Mouse (Mus musculus): Measurements from ENCODE around the gene Wars2.
A peak's percentile ranks its signal among the peaks of the same experiment; 100 is the strongest.

Wars2 gene

DNA sequence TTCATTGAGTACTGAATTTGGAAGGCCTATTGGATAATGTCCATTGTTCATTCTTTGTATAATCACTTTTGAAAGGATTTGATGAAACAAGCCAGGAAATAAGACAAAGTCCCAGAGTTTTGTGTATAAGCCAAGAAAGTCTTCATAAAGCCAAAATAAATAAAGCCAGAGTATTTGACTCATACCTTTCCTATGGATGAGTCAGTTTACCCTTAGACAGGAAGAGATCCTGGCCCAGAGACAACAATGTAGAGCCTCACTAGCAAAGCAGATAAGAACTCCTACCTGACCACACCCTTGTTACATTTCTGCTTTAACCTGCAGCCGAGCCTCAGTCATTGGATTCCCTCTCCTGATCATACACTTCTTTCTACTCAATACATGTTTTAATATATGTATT, 47.2 kb downstream of the Wars2 start:
- no peak for DNase-seq (ENCODE audit: low spot score)

DNA sequence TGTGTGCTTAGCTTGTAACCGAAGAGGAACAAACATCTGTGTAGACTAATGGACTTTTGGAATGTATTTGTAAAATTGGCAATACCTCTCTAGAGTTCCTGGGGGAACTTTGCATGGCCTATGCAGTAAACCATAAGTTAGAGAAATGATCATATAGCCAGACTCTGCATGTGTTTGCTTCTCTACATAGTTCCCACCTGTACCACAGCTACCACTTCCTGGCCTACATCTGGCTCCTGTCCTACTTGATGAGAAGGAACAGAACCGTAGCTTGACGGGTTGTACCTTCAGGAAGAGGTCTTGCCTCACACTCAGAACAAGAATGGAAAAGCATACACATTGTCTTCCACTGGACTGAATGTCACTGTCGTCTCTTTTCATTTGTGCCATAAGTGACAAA, 52.7 kb downstream of the Wars2 start:
- no peak for DNase-seq (ENCODE audit: low spot score)

DNA sequence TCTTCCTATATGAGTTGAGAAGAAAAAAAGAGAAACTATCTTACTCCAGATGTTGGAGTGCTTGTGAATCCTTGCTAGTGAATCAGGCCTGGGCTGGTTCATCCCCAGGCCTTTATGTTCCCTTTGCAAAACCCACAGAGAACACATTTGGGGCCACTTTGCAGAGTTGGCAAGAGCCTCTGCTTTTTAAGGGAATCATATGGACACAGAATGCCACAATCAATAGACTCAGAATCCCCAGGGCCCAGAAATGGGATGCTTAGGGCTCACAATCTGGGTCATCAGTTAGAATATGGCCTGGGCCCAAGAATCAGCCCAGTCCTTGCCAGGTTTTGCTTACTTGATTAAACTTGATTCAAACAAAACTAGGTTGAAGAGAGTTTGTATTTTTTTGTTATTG, 62.5 kb downstream of the Wars2 start:
- DNase-seq (ENCODE audit: low spot score): no peak

DNA sequence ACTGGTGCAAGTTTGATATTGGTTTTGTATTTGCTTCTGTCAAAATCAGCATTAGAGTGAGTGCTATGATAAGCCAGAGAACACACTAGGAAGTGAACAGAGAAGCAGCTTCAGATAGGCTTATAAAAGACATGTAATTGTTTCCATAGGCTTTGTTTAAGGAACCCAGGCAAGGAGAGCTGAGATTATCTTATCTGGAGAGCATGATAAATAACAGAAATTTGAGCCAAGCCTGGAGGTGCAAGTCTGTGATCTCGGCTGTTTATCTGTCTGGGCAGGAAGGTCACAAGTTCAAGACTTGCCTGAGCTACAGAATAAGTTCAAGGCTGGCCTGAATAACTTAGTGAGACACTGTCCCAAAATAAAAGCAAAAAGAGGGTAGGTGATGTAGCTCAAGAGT, 67.5 kb downstream of the Wars2 start:
- no peak for DNase-seq (ENCODE audit: low spot score)

DNA sequence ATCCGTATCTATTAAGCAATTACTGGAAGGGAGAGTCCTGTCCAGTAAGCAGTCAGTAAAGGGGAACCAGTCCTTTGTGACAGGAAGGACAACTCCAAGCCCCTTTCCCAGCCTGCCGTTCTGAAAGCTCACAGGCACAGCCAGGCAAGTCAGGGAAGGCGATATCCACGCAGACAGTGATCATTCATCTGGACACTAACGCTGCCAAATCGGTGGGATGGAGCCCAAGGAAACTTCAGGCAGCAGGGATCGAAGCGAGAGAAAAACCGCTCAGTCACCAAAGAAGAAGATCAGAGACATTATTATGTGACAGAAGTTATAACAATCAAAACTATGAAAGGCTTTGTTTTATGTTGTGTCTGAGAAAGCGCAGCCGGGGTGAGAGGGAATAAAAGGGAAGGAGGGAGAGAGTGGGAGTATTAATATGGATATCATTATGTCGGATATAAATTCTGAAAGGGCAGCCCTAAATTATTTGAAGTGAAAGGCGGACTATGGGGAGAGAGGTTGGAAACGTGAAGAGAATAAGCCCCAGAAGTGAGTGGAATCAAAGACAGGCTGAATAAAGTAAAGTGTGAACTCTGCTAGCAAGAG, 70.3 kb downstream of the Wars2 start:
- no peak for DNase-seq (ENCODE audit: low spot score)

DNA sequence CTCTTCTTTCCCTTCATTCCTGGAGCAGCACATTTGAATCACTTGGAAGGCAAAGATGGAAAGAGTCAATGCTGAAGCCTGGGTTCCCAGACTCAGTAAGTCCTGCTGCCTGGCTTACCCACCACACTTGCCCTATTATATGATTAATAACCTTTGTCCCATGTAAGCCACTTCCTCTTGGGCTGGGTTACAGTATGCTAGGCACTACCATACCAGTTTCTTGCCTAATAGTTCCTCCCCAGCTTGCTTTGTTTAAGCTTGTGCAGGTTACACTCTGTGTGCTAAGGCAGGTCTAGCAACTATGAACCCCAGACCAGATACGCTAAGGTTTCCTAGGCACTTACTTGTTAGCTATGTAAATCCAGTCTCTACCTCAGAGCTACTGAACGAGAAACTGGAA, 86.9 kb downstream of the Wars2 start:
- no peak for DNase-seq (ENCODE audit: low spot score)

DNA sequence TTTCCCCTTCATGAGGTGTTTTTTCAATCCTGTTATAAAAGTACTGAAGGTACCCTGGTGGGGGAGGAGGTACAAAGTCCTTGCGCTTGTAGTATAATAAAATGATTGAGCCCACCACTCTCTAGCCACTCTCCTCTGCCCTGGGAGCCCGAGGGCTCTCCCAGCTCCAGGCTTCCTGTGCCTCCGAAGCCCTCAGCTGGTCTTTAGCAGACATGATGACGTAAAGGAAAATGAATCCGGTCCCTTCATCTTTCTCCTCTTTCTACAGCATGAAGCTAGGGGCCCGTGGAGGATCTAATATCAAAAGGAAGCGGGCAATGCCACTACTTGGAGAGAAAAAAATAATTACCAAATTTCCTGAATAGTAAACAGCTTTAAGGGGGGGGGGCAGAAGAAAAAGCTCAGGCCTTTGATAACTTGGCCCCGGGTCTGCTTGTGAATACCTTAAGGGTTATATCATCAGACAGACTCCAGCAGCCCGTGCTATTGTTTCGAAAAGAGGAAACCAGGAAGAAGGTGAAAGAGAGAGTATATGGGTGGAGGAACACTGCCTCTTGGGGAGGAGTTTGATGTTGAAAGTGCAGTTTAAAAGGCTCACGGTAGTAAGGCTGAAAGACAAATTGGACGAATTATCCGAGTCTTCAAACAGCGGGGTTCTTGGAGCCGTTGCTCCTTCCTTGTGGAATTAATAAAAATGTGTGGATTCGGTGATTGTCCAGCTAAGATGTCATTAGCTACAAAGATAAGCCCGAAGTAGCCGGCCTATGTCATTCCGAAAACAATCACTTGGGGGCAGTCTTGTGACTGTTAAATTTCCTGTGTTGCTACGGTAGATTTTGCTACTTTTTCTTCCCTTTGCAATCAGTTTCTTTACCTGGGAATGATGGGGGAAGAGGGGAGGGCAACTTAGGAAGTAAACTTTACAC, 92.8 kb downstream of the Wars2 start:
- peak; percentile 45 for DNase-seq (ENCODE audit: low spot score)

DNA sequence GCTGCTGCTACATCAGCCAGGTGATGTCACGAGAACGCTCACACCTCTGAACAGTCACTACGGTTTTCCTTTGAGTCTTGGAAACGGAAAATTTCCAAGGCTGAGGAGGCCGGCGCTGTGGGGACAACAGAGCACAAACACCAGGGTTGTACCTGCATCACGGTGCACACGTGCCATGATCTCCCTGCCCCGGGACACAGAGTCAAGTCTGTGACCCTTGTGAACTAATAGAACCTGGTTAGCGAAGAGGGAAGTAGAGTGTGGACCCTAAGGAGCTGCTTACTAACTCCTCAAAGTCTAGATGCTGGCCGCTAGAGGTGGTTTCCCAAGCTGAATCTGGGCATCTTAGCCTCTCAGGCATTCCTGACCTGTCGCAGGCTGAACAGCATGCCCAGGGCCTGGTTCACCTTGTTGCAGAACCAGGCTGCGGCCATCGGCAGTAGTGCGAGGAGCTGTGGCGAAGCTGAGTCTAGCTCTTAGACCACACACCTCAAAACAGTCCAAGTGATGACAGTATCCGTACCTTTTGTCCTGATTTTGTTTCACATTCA, 93.5 kb downstream of the Wars2 start:
- DNase-seq (ENCODE audit: low spot score): no peak

DNA sequence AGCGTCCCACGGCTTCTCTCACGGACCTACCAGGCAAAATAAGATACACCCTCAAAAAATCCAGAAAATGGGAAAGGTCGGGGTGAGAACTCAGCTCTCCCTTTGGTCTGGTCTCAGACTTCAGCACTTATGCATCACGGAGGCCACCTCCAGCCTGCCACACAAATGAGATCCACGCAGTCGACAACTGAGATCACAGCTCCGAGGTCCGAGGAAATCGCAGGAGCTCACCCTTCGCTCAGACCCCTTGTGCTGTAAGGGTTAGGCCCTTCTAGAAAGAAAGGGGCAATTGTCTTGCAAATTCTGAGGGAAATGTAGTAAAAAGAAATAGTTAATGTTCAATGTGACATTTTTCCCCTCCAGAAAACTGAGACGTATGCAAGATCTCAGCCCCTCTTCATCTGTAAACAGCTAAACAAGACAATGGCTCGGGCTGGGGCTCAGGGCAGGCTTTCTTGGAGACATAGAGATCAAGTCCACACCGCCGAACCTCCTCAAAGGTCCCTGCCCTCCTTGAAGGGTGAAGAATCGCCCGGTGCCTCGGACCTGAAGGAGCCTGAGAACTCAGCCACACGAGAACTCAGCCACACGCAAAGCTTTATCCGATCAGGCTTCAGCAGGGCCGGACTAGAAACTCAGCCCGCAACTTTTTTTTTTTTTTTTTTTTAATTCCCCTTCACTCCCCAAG, 94.4 kb downstream of the Wars2 start:
- no peak for DNase-seq (ENCODE audit: low spot score)

DNA sequence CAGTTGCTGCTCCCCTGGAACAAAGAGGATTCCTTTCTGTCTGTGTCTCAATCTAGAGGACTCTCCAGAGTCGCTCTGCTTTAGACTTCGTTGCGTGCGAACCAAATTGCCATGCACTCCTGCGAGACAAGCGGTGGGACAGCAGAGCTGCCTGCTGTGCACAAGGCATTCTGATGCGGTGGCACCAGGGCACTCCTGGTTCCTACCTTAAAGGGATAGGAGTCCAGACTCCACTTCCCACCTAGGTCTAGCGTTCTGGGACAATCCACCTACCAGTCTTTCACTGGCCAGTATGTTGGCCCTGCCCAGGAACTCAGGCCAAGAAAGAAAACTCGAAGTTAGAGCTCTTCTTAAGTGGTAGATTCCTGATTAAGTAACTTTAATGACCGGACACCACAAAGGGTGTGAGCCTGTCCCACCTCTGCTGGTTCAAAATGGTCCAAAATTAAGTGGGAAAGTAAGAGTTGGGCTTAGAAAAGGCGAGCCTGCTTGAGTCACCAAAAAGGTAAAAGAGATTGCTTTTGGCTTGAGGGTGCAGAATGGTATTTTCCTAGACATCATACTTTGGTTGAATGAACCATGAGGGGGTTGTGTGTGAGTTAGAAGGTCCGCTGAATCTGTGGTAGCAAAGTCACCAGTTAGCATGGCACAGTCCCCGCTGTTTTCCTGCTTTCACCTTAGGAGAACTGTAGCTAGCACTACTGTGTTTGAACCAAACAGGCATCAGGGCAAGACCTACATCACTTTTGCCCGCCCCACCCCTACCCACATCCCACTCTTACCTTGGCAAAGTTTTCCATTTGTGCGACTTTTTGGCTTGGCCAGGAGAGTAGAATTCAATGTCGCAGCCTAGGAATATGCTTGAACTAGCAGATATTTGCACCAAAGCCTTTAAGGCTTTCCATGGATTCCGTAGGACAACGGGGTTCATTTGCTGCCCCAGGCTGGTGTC, 95.2 kb downstream of the Wars2 start:
- no peak for DNase-seq (ENCODE audit: low spot score)

DNA sequence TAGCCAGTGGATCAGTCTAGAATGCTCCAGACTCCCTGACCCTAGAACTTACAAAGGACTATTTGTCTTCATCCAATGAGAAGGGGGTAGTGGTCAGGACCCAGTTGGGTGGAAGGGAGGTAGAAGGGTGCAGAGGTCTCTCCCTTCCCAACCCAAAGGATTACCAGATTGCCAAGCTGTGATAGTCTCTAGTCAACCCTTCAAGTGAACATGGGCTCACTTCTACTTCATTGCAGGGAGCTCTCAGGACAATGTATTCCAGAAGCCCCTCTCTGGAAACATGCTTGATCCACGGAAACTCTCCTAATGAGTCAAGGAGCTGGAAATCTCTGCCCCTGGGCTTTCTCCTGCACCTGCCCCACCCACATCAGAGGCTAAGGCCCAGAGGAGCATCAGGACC, 97.8 kb downstream of the Wars2 start:
- no peak for DNase-seq (ENCODE audit: low spot score)

DNA sequence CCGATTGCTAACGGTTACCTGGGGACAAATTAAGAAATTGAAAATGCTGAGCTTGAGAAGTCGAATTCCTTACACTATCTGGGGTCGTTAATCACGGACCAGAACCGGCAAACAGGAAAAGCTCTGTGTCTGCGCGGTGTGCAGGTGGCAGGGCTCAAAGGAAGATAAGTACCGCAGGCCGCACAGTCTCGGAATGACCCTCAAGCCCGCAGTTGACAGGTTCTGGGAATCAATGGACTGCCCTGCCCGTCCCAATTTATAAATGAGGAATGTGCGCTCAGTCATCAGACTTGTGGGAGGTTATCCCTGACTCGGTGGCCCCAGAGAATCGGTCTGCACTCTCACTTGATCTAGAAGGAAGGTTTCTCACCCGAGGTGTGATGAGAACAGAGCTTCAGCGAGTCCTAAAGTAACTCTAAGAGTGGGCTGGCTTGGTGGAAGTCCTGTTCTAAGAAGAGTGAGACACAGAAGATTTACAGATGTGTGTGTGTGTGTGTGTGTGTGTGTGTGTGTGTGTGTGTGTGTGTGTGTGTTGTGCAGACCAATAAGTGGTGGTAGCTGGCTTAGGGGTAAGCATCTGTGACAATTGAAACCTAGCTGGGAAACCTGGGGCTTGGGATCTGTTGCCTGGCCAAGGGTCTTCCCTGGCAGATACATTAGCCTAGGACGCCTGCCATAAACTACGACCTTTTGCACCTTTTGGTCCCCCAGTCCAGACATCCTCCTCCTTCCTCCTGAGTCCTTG, 98.6 kb downstream of the Wars2 start:
- no peak for DNase-seq (ENCODE audit: low spot score)

DNA sequence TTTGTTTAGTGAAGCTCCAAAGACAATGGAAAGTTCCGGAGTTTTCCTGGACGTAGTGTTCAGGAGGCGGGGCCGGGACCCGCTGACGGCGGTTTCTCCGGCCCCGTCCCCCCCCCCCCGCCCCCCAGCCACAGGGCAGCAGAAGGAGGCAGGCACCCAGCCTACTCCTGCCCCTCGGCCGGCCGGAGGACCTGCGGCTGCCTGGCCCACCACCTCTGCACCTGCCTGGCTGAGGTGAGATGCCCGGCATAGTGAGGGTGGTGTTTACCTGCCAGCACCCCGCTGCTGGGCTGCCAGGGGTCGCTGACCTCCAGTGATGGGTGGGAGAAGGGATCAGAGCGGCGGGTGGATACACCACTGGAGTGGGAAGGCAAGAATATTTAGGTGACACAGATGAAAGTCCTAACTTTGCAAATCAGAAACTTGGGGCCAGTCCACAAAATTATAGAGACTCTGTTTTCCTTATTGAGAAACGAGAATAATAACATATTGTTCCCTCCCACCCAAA, 99.4 kb downstream of the Wars2 start, which contains the start of gene Tbx15:
Gene Tbx15 (plus strand): TSS at position 169 of the 508 bp plus-strand sequence.
- DNase-seq (ENCODE audit: low spot score): no peak

DNA sequence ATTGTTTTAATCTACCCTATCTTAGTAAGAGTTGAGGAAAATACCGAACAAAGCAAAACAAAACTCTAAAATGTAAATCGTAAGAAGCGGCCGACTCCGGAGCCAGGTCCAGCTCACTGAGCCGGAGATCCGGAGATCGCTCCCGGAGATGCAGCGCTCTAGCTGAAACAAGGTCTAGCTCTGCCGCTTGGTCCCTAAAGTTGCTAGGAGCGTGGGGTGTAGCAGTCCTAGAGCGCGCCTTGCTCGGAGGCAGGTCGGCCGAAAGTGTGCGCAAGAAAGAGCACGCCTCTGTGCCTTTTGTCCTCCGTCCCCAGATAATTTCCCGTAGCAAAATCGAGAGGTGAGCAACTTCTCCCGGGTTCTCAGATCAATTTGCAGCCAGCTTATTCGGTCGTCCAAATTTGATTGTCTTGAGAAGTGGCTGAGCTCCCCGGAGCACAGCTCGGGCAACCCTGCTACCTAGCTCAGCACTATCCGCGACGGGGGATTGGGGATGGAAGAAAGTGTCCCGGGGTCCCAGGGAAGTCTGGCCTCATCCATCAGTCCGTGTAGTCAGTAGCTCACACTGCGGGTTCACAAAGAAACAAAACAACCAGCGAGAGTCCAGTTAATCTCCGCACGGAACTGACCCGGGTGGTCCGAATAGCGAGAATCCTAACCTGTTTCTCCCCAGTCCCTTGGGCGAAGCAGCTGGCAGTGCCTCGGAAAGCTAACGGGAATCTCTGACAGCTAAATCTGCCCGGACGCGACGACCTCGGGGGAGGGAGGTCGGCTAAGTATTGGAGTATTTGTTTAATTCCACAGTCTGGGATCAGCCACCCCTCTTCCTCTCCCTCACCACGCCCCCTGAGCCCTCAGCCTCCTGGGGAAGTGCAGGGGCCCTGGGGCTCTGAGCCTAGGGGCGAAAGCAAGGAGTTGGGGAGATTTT, 100.2 kb downstream of the Wars2 start:
- DNase-seq (ENCODE audit: low spot score): no peak

DNA sequence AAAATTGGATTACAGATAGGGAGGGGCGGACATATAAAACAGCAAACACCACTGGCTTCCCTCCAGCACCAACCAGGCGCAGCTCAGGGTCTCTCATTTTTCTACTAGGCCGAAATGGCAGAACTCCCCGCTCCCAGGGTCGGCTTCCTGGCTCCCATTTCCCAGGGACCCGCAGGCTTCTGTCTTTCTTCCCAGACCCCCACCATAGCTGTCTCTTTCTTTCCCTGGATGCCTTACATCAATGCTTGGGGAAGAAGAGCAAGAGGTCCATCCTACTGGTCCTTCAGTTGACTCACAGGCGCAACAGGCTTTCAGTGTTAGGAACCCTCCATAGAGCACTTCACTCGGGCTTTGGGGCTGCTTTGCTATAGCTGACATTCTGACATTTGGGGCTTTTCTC, 101.6 kb downstream of the Wars2 start:
- DNase-seq (ENCODE audit: low spot score): no peak

DNA sequence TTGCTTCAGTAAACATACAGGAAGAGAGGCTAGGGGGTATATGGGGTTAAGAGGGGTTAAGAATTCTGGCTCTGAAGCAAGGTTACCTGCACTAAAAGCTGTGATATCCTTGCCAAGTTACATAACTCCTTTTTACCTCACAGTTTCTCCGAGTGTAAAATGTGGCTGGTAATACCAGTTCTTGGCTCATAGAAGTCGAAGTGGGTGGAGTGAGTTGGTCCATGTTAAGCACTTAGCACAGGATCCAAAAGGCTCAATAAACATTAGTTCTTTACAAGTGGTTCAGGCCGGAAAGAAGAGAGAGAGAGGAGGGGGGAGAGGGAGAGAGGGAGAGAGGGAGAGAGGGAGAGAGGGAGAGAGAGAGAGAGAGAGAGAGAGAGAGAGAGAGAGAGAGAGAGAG, 104.5 kb downstream of the Wars2 start:
- no peak for DNase-seq (ENCODE audit: low spot score)

DNA sequence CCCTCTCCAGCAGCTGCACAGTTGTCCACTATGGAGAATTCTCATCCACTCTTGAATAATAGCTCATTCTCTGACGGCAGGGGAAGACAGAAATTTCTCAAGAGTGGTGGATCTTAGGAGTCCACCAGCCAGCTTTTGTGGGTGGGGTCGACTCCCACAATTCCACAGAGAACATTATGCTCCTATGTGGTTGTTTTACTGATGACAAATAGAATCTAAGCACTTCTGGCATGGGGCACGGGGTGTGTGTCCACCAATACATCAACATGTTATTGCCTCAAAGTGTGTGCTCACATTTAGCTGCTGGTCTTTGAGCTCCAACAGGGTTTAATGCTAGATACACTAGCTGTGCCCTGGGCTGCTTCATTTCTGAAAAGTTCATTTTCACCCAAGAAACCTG, 105.8 kb downstream of the Wars2 start:
- DNase-seq (ENCODE audit: low spot score): no peak

DNA sequence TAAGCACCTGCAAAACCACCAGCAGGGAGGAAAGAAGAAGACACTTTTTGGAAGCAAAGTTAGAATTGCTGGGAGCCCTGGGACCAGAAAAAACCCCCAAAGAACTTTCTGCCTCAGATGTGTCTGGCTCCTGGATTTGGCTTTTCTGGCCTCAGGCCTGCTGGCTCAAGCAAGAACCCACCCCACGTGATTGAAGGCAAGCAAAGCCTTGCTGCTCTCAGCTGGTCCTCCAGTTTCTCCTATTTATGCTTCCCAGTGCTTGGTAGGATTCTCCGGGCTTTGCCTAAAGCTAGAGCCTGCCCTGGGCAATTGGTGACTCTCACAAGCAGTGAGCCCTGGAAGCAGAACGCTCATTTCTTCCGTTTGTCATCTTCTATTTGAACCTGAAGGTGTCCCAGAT, 106.7 kb downstream of the Wars2 start:
- no peak for DNase-seq (ENCODE audit: low spot score)

DNA sequence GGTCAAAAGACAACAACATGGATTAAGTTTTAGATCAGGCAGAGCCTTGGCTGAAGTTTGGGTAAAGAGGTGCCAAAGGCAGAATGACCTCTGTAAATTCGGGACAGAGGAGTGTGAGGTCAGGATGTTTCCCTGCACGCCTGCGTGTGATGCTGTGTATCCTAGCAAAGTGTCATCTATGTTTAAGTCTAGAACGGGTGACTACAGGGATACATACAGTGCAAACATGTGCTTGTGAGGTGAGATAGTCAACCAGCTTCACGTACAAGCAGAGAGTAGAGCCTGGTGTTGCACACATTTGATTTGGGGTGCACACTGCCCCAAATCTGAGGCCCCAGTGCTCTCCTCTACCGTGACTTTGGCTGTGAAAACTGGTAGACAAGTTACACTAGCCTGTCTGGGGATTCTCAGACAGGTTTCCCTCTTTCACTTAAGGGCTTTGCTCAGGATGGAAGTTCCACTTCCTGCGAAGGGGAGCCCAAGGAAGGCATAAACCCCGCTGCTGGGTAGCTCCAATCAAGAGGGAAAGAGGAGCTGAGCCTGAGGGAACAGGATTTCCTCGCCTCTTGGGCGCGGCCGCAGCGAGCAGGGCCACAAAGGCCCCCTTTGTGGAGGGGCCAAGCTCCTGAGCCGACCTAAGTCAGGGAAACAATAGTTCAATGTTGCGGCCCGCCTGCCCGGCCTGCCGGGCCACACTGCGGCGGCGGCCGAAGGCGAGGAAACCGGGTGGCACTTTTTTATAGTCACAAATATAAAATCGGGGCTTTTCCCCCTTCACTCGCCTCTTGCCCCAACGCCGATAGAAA, 107.3 kb downstream of the Wars2 start:
- no peak for DNase-seq (ENCODE audit: low spot score)

Data from urinary bladder, postnatal 25 days (tissue).